Comparison of ENCODE assay signal across 7 mouse cellular contexts in the genomic region with DNA sequence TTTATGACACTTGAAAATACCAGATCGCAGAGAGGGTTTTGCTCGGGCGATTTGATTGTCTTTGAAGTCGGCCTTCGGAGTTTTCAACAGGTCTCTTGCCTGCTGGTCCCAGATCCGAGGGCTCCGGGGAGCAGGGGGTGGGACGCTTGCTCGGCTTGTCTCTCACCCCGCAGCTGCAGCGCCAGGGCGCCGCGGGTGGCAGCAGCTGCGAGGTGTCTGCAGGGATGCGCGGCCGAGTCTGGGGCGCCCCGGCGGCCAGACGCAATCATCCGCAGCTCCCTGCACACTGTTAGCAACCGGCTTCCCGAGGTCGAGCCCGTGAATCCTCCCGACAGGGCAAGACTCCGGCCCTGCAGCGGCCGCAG.
DNase-seq lines count a peak whose midpoint lies in the region; ATAC-seq lines count a peak whose summit lies in the region.

No protein-coding gene starts in this region.

- under 1% methylated on average over 31 of the region's 31 CpGs for WGBS in embryonic facial prominence, embryonic 11.5 days
- WGBS in heart, embryonic 15.5 days = under 1% methylated on average over 31 of the region's 31 CpGs
- WGBS in midbrain, embryonic 10.5 days = 0% methylated on average over 31 of the region's 31 CpGs

- no peaks in the 10 kb centered on the region for H3K9me3 ChIP-seq in embryonic facial prominence, embryonic 11.5 days (replicated peaks; ENCODE audit: control insufficient read depth, low read length)
- H3K9me3 ChIP-seq in heart, embryonic 15.5 days (replicated peaks) = no peaks in the 10 kb centered on the region
- H3K9me3 ChIP-seq in midbrain, embryonic 10.5 days (replicated peaks) = no peaks in the 10 kb centered on the region

- ATAC-seq in embryonic facial prominence, embryonic 11.5 days (replicated peaks; ENCODE audit: insufficient number of reproducible peaks, low FRiP score, low TSS enrichment, low read depth) = peak; percentile 73
- ATAC-seq in heart, embryonic 15.5 days (replicated peaks; ENCODE audit: insufficient number of reproducible peaks, insufficient read depth, low FRiP score, low read depth) = peak; percentile 22; the same call in 1 of the 2 replicates

- no peaks in the 10 kb centered on the region for H3K36me3 ChIP-seq in embryonic facial prominence, embryonic 11.5 days (replicated peaks; ENCODE audit: control insufficient read depth, insufficient read depth, low read depth, low read length)
- no peaks in the 10 kb centered on the region for H3K36me3 ChIP-seq in heart, embryonic 15.5 days
- H3K36me3 ChIP-seq in midbrain, embryonic 10.5 days = no peaks in the 10 kb centered on the region

- H3K9ac ChIP-seq in embryonic facial prominence, embryonic 11.5 days (replicated peaks; ENCODE audit: low read length) = peak overlapping the region; percentile 14
- peak overlapping the region; percentile 40; the same call in 1 of the 2 replicates for H3K9ac ChIP-seq in heart, embryonic 15.5 days

- H3K4me3 ChIP-seq in embryonic facial prominence, embryonic 11.5 days (ENCODE audit: low read depth, low read length) = peak overlapping the region; percentile 40
- H3K4me3 ChIP-seq in heart, embryonic 15.5 days = peak overlapping the region; percentile 54
- peak overlapping the region; percentile 67 for H3K4me3 ChIP-seq in midbrain, embryonic 10.5 days

- H3K4me1 ChIP-seq in embryonic facial prominence, embryonic 11.5 days (ENCODE audit: control insufficient read depth, insufficient read depth, low read length) = no peaks in the 10 kb centered on the region
- H3K4me1 ChIP-seq in heart, embryonic 15.5 days (replicated peaks) = peaks cover 14% of the 10 kb centered on the region
- peaks cover 58% of the 10 kb centered on the region for H3K4me1 ChIP-seq in midbrain, embryonic 10.5 days

- H3K4me2 ChIP-seq in embryonic facial prominence, embryonic 11.5 days (ENCODE audit: low read depth, low read length) = peak overlapping the region; percentile 86
- H3K4me2 ChIP-seq in heart, embryonic 15.5 days = peak overlapping the region; percentile 92

- H3K27ac ChIP-seq in embryonic facial prominence, embryonic 11.5 days (replicated peaks; ENCODE audit: low read depth, low read length) = no peak overlapping the region
- H3K27ac ChIP-seq in heart, embryonic 15.5 days = no peak overlapping the region
- H3K27ac ChIP-seq in midbrain, embryonic 10.5 days (replicated peaks) = peak overlapping the region; percentile 93

- H3K27me3 ChIP-seq in embryonic facial prominence, embryonic 11.5 days (ENCODE audit: control insufficient read depth, insufficient read depth, low read length) = peaks cover 17% of the 10 kb centered on the region
- peaks cover 76% of the 10 kb centered on the region for H3K27me3 ChIP-seq in heart, embryonic 15.5 days
- peaks cover 79% of the 10 kb centered on the region for H3K27me3 ChIP-seq in midbrain, embryonic 10.5 days (ENCODE audit: low read depth, poor library complexity, severe bottlenecking)

- peak; percentile 4 for DNase-seq in thymus, postnatal 14 days
- DNase-seq in thymus, postnatal 10 days (ENCODE audit: low spot score in 2 of 2) = no peak
- DNase-seq in embryonic facial prominence, embryonic 11.5 days (ENCODE audit: low spot score) = peak; percentile 56
- DNase-seq in kidney, postnatal 25 days = peak; percentile 7 to 46
- peak; percentile 85 for DNase-seq in midbrain, embryonic 10.5 days (ENCODE audit: low spot score)
- no peak for DNase-seq in c-Kit-positive CD71-positive TER-119-positive erythroid progenitor cells, embryonic 14.5 days (ENCODE audit: low spot score)

Comparison
In these comparisons a context has a peak if more than half of its experiments do, and no peak if none do; other contexts are left out.
1. DNase-seq: peak in thymus, postnatal 14 days (single experiment), embryonic facial prominence, embryonic 11.5 days (single experiment), kidney, postnatal 25 days (2 of 2) and midbrain, embryonic 10.5 days (single experiment); none in thymus, postnatal 10 days (0 of 2) and c-Kit-positive CD71-positive TER-119-positive erythroid progenitor cells, embryonic 14.5 days (single experiment).
2. Peak in every context shown above with its lines, with median percentiles within 50 percentile points of each other: H3K4me3 ChIP-seq.